Mouse (Mus musculus): ENCODE results near the gene Cebpg. TPM values are rescaled to one million over a fixed set of nuclear protein-coding genes. Genes with fewer than 3 reads are reported as not detected.
A peak's percentile ranks its signal among the peaks of the same experiment; 100 is the strongest.

Gene Cebpg
- polyA plus RNA-seq, 1 experiment from 2014 or later, result 36.5 TPM

GRCm38 (mm10) chr7:35043266-35043817, 13.0 kb downstream of the Cebpg start:
- Histone ChIP-seq H3K9me3 (no peaks in the 10 kb centered on the region), H3K27me3 (ENCODE audit: insufficient read depth, poor library complexity, severe bottlenecking) (no peaks in the 10 kb centered on the region), H3K27ac (no peak overlapping the region), H3K4me3 (no peak overlapping the region), H3K36me3 (peaks cover 94% of the 10 kb centered on the region), H3K4me1 (replicated peaks) (no peaks in the 10 kb centered on the region; the same call in 1 of the 2 replicates)
- DNase-seq (ENCODE audit: low spot score), result no peak
- 94% methylated on average over 10 of the region's 10 CpGs for WGBS

DNA sequence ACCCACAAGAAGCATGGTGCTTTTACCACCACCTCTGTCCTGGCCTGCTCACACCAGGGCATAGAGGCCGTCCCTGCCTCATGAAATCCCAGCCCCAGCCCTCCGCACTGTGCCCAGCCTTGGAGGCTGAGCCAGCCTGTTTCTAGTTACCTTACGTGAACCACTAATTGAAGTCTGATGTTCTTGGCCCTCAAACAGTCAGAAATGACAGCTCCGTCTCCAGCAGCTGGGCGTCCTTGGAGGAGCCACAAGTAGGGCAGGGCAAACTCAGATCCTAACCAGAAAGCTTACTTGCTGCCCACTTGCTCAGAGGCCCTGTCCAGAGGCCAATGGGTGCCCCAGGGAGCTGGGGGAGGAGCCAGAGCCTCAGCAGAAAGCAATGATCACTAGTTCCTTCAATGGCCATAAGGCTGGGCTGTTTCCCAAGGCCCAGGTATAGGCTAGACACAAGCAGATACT, 13.6 kb downstream of the Cebpg start:
- peak; percentile 27 for DNase-seq (ENCODE audit: low spot score)

GRCm38 (mm10) chr7:35042209-35042554, 14.2 kb downstream of the Cebpg start:
- Histone ChIP-seq H3K27ac (no peak overlapping the region), H3K4me3 (no peak overlapping the region), H3K4me1 (replicated peaks) (no peaks in the 10 kb centered on the region; the same call in 1 of the 2 replicates), H3K36me3 (peaks cover 94% of the 10 kb centered on the region), H3K9me3 (no peaks in the 10 kb centered on the region), H3K27me3 (ENCODE audit: insufficient read depth, poor library complexity, severe bottlenecking) (no peaks in the 10 kb centered on the region)
- no peak for DNase-seq (ENCODE audit: low spot score)

More for the DNA sequence above, 13.6 kb downstream of the Cebpg start:
- Histone ChIP-seq H3K4me3 (no peak overlapping the region), H3K27me3 (ENCODE audit: insufficient read depth, poor library complexity, severe bottlenecking) (no peaks in the 10 kb centered on the region), H3K9me3 (no peaks in the 10 kb centered on the region), H3K27ac (no peak overlapping the region), H3K36me3 (peaks cover 94% of the 10 kb centered on the region), H3K4me1 (replicated peaks) (no peaks in the 10 kb centered on the region; the same call in 1 of the 2 replicates)
- WGBS, result 64% methylated on average over 5 of the region's 5 CpGs

DNA sequence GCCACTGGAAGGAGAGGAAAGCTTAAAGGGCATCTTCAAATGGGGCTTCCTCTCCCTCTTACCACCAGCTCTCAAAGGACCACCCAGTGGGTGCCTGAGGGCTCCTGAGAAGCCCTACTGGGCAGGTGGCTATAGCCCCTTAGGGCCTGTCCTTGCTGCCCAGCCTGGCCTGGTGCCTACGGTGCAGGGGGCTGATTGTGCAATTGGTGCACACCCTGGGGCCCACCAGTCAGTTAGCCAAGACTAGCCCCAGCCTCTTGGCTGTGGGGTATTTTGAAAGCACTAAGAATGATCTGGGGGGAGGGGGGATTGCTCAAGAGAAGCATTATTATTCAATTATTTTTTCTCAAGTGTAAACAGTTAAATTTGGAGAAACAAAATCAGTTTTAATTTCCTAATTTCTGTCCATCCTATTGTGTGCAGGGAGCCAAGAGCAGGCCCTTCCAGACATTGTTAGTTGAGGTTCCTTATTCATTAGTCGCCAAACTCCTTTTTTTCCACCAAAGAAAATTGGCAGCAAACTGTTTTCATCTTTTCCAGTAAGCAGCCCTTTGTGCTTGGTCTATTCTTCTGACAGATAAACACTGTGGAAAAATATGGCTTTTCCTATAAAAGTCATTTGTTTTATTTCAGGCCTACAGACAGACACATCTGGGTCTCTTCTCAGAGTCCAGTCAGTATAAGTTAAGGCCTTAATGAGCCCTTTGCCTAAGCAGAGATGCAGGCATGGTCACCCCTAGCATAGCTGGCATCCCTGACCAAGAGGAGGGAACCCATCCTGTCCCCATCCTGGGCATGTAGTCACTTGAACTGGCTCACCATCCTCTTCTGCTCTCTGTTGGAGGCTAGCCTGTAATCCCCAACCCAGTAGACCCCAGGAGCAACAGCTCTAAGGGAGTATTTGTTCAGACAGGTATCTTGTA, 14.8 kb downstream of the Cebpg start:
- Histone ChIP-seq H3K27ac (no peak overlapping the region), H3K4me1 (replicated peaks) (peaks cover under 1% of the 10 kb centered on the region; the same call in 1 of the 2 replicates), H3K27me3 (ENCODE audit: insufficient read depth, poor library complexity, severe bottlenecking) (no peaks in the 10 kb centered on the region), H3K36me3 (peaks cover 88% of the 10 kb centered on the region), H3K9me3 (no peaks in the 10 kb centered on the region), H3K4me3 (no peak overlapping the region)
- WGBS, result 88% methylated on average over 2 of the region's 2 CpGs
- no peak for DNase-seq (ENCODE audit: low spot score)

- no peak overlapping the region for H3K4me3 ChIP-seq
- no peaks in the 10 kb centered on the region for H3K27me3 ChIP-seq (ENCODE audit: insufficient read depth, poor library complexity, severe bottlenecking)
- H3K27ac ChIP-seq, result no peak overlapping the region
- H3K4me1 ChIP-seq (replicated peaks), result peaks cover 7% of the 10 kb centered on the region
- H3K9me3 ChIP-seq, result no peaks in the 10 kb centered on the region
- H3K36me3 ChIP-seq, result peaks cover 76% of the 10 kb centered on the region
- WGBS, result 93% methylated on average over 9 of the region's 9 CpGs
- DNase-seq (ENCODE audit: low spot score), result no peak
These were observed 16.0 kb downstream of the Cebpg start for GRCm38 (mm10) chr7:35040176-35040972.

DNA sequence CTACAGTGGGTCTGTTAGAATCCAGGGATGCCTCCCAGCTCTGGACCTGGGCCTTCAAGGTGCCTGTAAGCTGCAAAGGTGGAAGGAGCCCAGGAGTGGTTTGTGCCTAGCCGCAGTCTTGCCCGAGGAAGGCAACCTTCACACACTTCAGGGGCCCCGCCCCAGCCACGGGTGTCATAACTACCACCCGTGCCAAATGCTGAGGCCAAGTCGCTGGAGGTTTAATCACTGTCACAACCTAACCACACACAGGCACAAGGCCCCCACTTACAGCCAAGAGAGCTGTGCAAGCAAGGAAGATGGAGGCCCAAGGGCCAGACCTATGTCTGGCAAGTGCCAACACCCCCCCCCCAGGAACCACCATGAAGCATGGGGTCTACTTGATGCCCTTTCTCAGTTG, 19.0 kb downstream of the Cebpg start:
- no peak for DNase-seq (ENCODE audit: low spot score)
- 90% methylated on average over 6 of the region's 6 CpGs for WGBS
- peaks cover 75% of the 10 kb centered on the region for H3K36me3 ChIP-seq
- no peaks in the 10 kb centered on the region for H3K9me3 ChIP-seq
- H3K27ac ChIP-seq, result no peak overlapping the region
- peaks cover 15% of the 10 kb centered on the region; the same call in 1 of the 2 replicates for H3K4me1 ChIP-seq (replicated peaks)
- no peaks in the 10 kb centered on the region for H3K27me3 ChIP-seq (ENCODE audit: insufficient read depth, poor library complexity, severe bottlenecking)
- H3K4me3 ChIP-seq, result no peak overlapping the region

- Histone ChIP-seq H3K27ac (0 out of 2 replicates have a peak overlapping the region, but pooled peaks have one; percentile 14), H3K27me3 (ENCODE audit: insufficient read depth, poor library complexity, severe bottlenecking) (no peaks in the 10 kb centered on the region), H3K4me1 (replicated peaks) (peaks cover 15% of the 10 kb centered on the region; the same call in 1 of the 2 replicates), H3K4me3 (no peak overlapping the region), H3K9me3 (no peaks in the 10 kb centered on the region), H3K36me3 (peaks cover 75% of the 10 kb centered on the region)
- no peak for DNase-seq (ENCODE audit: low spot score)
- WGBS, result 67% methylated on average over 5 of the region's 5 CpGs
These were observed 20.1 kb downstream of the Cebpg start for GRCm38 (mm10) chr7:35036266-35036731.

- Histone ChIP-seq H3K36me3 (peaks cover 69% of the 10 kb centered on the region), H3K4me1 (replicated peaks) (peaks cover 15% of the 10 kb centered on the region; the same call in 1 of the 2 replicates), H3K27me3 (ENCODE audit: insufficient read depth, poor library complexity, severe bottlenecking) (no peaks in the 10 kb centered on the region), H3K27ac (no peak overlapping the region), H3K9me3 (no peaks in the 10 kb centered on the region), H3K4me3 (no peak overlapping the region)
- 77% methylated on average over 4 of the region's 4 CpGs for WGBS
- DNase-seq (ENCODE audit: low spot score), result no peak
These were observed 20.8 kb downstream of the Cebpg start for GRCm38 (mm10) chr7:35035565-35035964.

- Histone ChIP-seq H3K36me3 (peaks cover 65% of the 10 kb centered on the region), H3K4me3 (no peak overlapping the region), H3K9me3 (no peaks in the 10 kb centered on the region), H3K4me1 (replicated peaks) (peaks cover 15% of the 10 kb centered on the region; the same call in 1 of the 2 replicates), H3K27me3 (ENCODE audit: insufficient read depth, poor library complexity, severe bottlenecking) (no peaks in the 10 kb centered on the region), H3K27ac (no peak overlapping the region)
- DNase-seq (ENCODE audit: low spot score), result no peak
- WGBS, result 57% methylated on average over 6 of the region's 6 CpGs
These were observed 21.2 kb downstream of the Cebpg start for GRCm38 (mm10) chr7:35035141-35035553.

DNA sequence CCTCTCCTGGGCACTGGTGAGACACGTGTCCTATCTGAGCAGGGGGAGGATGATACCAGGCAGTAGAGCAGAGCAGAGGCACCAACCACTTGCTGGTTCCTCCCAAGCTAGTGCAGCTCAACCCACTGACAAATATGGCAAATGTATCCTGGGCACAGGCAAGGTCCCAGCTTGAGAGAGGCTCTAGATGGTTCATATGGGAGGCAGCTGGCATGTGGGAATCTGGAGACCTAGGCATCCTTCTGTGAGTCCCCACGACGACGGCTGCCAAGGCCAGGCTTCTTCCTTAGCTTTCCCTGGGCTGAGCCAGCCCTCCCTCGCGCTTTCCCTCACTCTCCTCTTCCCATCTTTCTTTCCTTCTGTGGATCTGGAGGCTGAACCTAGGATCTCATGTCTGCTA, 25.8 kb downstream of the Cebpg start:
- no peak for DNase-seq (ENCODE audit: low spot score)
- H3K27me3 ChIP-seq (ENCODE audit: insufficient read depth, poor library complexity, severe bottlenecking), result no peaks in the 10 kb centered on the region
- H3K36me3 ChIP-seq, result peaks cover 45% of the 10 kb centered on the region
- H3K9me3 ChIP-seq, result no peaks in the 10 kb centered on the region
- no peak overlapping the region for H3K4me3 ChIP-seq
- peaks cover 13% of the 10 kb centered on the region; the same call in 1 of the 2 replicates for H3K4me1 ChIP-seq (replicated peaks)
- no peak overlapping the region for H3K27ac ChIP-seq
- 79% methylated on average over 6 of the region's 6 CpGs for WGBS

GRCm38 (mm10) chr7:35029648-35030047, 26.7 kb downstream of the Cebpg start:
- H3K27ac ChIP-seq, result no peak overlapping the region
- 88% methylated on average over 3 of the region's 3 CpGs for WGBS

GRCm38 (mm10) chr7:35029228-35029627, 27.1 kb downstream of the Cebpg start:
- DNase-seq (ENCODE audit: low spot score), result no peak
- Histone ChIP-seq H3K27me3 (ENCODE audit: insufficient read depth, poor library complexity, severe bottlenecking) (no peaks in the 10 kb centered on the region), H3K36me3 (peaks cover 33% of the 10 kb centered on the region), H3K4me3 (no peak overlapping the region), H3K9me3 (no peaks in the 10 kb centered on the region), H3K4me1 (replicated peaks) (0 out of 2 replicates have a peak, but pooled peaks cover 4% of the 10 kb centered on the region), H3K27ac (no peak overlapping the region)
- WGBS, result 85% methylated on average over 5 of the region's 5 CpGs

More at GRCm38 (mm10) chr7:35029648-35030047, 26.7 kb downstream of the Cebpg start:
- peaks cover 37% of the 10 kb centered on the region for H3K36me3 ChIP-seq
- H3K27me3 ChIP-seq (ENCODE audit: insufficient read depth, poor library complexity, severe bottlenecking), result no peaks in the 10 kb centered on the region
- H3K4me1 ChIP-seq (replicated peaks), result 0 out of 2 replicates have a peak, but pooled peaks cover 4% of the 10 kb centered on the region
- no peak overlapping the region for H3K4me3 ChIP-seq
- H3K9me3 ChIP-seq, result no peaks in the 10 kb centered on the region
- DNase-seq (ENCODE audit: low spot score), result no peak
